Mouse (Mus musculus): Measurements from ENCODE around the gene Emp3.

Emp3 gene

DNA sequence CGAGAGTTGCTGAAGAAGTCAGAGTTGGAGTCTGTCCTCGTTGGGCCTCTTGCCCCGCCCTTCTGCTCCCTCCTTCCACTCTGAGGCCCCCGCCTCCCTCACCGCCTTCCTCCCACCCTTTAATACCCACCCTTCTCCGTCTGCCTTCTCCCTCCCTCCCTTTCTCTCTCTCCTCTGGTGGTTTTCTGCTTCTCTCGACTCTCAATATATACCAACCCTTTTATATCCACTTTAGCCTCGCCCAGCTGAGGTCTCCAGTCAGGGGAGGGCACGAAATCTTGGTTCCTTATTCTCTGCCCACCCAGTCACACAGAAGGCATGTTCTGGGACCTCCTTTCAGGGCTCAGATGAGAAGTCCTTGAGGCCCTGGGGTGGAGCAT, at the start of gene Emp3:
TSS of gene Emp3 (minus strand) at position 163 of the 380 bp plus-strand sequence.
- 47% methylated on average over 9 of the region's 9 CpGs for WGBS

DNA sequence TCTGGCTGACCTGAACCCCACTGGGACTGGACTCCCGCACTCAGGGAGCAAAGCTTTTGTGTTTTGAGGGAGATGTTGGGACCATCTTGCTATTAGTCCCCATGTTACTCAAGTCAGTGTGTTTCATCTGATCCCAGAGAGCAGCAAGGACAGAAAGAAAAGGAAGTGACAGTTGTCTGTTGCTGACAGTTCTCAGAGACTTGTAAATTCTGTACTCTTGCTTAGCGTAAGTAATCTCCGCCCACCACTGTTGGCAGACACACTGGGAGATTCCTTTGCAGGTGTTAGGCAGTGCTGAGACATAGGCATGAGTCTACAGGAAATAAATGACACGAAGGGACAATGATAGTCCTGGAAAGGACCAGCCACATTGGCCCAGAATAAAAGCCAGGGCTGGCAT, 35.4 kb upstream of the Emp3 start:
- whole genome bisulfite sequencing, result 46% methylated on average over 4 of the region's 4 CpGs

DNA sequence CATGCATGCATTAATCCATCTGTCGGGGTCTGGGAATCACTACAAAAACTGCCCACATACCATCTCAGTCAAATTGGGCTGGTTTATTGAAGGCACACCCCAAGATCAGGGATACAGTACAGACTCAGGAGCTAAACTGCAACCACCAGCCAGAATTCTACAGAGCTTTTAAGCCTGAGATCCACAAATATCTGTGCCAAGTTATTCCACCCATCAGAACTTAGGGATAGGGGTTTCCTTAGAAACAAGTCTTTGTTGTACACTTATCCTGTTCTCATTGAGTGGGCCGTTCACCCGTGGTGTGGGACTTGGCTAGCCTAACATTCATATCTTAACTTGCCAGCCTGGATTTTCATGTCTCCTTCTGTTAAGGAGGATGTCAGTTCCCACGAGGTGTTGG, 27.9 kb upstream of the Emp3 start:
- WGBS, result 42% methylated on average over 4 of the region's 4 CpGs

DNA sequence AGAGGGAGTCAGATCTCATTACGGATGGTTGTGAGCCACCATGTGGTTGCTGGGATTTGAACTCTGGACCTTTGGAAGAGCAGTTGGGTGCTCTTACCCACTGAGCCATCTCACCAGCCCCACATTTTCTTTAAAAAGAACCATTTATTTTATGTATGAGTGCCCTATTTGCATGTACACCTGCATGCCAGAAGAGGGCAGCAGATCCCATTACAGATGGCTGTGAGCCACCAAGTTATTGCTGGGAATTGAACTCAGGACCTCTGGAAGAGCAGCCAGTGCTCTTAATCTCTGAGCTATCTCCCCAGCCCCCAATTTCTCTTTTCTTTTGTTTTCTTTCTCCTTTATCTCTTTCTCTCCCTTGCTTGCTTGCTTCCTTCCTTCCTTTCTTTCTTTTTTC, 22.1 kb upstream of the Emp3 start:
- WGBS, result 58% methylated on average over 1 of the region's 1 CpGs

DNA sequence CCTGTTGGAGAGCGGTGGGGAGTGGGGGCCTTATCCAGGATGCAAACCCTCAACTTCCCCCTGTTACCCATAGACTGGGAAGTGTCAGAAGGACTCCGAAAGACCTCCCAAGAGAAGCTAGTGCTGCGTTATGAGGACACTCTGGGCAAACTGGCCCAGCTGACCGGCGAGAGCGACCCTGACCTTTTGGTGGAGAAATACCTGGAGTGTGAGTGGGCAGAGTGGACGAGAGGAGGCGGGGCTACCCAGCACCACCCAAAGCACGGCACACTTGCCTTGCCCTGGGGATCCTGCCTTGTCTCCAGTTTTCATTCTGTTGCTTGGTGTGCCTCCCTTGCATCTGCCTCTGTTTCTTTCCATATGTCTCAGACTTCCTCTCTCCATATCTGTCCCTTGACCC, 20.8 kb upstream of the Emp3 start:
- 92% methylated on average over 9 of the region's 9 CpGs for WGBS

DNA sequence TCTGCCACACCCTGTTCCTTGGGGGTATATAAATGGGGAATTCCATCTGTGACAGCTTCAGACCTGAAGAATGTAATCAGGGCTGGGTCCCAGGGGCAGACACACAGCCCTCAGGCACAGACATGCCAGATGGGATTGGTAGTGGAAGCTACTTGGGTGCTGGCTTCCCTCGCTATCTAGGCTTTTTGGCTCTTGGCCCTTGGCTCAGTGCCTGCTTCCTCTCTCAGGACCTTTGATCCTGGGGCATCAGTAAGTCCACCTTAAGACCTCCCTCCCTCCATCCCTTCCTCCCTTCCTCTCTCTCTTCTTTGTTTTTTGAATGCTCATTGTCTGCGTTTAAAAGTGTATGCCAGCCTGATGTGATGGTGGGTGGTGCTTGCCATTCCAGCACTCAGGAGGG, 18.6 kb upstream of the Emp3 start:
- WGBS, result 55% methylated on average over 2 of the region's 2 CpGs

DNA sequence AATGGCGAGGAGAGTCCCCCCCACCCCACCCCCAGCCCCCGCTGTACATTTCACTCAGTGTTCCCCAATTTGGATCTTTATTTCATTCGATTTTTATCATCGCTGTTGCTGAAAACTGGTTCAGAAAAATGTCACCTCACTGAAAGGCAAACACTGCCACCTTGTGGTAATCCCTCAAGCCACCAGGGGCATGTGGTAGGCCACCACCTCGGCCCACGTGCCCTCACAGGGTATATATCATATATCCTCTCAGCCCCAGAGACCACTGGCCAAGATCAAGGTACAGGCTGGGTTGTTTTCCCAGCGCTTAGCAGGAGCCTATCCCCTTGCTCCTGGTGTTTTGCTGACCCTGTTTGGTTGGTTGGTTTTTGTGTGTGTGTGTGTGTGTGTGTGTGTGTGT, 13.9 kb upstream of the Emp3 start:
- WGBS, result 15% methylated on average over 7 of the region's 7 CpGs

DNA sequence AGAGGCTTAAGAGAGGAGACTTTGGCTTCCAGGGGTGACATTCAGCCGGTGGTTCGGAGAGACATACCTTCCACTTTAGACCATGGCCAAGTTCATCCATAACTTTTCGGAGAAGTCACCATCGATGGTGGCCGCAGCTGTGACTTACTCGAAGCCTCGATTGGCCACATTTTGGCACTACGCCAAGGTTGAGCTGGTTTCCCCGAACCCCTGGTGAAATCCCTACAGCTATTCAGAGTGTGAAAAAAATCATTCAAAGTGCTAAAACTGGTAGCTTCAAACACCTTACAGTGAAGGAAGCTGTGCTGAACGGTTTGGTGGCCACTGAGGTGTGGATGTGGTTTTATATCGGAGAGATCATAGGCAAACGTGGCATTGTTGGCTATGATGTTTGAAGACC, 12.6 kb upstream of the Emp3 start:
- WGBS, result 88% methylated on average over 12 of the region's 12 CpGs

DNA sequence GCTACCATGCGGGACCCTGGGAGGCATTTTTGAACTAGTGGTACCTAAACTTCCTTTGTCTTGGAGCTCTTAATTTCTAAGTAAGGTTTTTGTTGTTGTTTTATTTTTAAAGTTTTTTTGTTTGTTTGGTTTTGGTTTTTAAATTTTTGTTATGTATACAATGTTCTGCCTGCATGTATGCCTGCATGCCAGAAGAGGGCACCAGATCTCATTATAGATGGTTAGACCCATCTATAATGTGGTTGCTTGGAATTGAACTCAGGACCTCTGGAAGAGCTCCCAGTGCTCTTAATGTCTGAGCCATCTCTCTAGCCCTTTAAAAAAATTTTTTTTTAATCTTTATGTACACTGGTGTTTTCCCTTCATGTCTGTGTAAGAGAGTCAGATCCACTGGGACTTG, 8.5 kb upstream of the Emp3 start:
- 100% methylated on average over 1 of the region's 1 CpGs for WGBS

DNA sequence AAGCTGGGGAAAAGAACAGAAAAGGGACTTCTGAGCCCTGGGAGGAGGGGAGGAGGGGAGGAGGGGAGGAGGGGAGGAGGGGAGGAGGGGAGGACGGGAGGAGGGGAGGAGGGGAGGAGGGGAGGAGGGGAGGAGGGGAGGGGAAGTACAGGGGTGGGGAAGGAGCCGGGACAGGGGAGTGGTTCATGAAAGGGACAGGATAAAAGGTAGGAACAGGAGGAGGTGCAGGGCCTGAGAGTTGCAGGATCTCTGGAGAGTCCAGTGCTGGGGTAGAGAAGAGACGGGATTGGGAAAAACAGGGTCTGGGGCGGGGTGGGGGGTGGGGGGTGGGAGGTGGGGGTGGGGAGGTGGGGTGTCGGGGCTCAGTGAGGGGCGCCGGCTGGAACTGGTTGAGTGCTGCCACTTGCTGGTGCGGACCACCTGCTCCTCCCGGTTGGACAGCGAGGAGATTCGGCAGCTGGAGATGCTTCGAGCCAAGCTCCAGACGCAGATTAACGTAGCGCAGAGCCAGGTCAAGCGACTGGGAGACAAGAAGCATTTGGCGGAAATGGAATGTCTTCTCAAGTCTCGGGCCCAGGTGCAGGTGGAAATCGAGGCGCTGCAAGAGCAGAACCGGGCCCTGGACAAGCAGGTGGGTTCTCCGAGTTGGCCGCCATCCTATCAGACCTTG, 7.6 kb upstream of the Emp3 start:
- WGBS, result 33% methylated on average over 19 of the region's 23 CpGs

DNA sequence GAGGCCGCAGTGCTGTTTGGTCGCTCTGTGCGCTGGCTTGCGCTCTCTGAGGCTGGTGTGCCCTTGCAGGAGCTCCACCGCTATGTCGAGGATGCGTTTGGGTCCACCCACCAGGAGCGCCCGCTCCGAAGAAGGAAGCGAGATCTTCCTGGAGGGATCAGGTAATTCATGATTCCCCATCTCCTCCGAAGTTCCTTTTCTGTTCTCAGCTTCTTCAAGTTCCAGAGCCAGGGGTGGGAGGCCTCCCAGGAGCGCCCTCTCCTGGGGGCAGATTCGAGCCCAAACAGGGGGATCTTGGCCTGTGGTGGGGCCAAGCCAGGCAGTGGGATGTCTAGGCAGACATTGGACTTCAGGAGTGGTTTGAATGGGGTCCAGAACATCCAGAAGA, 3.2 kb upstream of the Emp3 start:
- 38% methylated on average over 14 of the region's 14 CpGs for WGBS

DNA sequence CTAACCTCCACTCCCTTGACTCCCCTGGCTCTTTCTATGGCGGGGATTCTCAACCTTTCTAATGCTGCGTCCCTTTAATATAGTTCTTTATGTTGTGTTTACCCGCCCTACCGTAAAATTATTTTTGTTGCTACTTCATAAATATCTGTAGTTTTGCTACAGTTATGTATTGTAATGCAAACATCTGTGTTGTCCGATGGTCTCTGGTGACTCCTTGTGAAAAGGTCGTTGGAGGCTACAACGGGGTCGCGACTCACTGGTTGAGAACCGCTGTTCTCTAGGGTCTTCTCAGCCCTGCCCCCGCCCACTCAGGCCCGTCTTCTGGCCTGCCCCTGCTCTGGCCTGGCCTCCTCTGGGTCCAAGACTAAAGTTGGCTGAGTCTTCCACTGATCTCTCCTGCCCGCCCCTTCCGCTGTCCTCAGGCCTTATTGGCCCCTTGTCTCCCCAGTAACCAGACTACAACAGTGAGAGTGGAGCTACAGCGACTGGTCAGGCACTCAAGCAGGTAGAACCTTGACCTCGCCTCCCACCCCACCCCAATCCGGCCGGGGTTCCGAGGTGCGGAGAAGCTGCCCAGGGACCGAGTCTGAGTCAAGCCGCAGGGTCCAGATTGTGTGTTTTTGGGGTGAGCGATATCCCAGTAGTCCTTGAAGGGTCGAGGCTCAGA, 2.7 kb upstream of the Emp3 start, which contains the start of gene Ccdc114:
TSS of gene Ccdc114 (plus strand) at position 311 of the 667 bp plus-strand sequence.
- WGBS, result 12% methylated on average over 24 of the region's 24 CpGs

DNA sequence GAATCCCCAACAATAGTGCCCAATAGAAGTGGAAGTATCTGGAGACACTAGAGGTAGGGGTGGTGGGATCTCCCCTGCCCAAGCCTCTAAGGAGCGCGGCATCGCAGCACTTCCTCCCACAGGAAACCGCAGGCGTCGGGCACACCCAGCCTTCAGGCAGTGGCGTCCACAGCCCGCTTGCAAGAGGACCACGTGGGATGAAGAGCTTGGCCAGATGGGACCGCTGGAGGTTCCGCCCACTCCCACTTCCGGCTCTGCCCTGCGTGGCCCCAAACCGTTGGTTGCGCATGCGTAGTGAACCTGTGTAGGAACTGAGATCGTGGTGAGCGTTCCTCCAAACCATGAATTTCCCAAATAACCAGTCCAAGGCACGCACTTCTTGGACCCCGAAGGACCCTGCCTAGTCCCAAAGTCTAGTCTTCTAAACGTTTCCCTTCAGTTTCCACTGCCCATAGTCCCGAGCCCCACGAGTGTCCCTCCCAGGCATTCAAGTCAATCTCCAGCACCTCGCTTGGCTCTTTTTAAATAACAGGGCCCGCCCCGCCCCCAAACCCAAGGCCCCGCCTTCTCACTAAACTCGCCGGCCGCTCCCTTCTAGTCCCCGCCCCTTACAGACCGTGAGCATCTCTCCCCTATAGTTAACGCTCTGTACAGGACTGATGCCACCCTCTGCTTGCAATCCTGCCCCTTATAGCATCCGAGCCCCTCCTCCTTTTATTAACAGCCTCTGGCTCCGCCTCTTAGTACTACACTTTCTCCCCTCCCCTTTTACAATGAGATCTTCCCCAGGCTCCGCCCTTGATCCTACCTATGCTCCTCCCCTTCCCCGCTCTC, 1.9 kb upstream of the Emp3 start:
- under 1% methylated on average over 37 of the region's 37 CpGs for WGBS

DNA sequence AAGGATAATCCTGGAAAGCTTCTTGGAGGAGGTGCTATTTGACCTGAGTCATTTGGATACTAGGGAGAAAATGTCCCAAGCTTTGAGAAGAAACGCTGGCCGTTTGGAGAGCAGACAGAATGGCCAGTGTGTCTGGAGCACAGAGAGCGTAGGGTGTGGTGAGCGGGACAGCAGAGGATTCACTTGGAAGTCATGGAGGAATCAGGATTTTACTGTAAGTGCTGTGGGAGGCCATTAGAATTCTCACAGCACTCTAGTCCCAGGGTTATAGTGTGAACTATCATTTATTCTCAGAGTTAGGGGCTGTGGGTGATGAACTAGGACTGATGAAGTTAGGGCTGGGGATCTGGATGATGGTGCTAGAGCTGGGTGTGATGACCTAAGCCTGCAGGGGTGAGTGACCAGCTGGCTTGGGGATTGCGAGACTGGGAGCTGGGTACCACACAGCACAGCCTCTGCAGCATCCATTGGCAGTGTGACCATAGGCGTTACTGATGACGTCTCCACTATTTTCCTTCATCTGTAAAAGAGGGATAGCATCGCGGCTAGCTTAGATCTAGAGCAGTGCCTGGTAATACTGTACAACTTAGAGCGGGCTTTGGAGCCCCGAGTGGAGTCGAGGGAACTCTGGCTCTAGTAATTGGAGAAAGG, 871 bp upstream of the Emp3 start:
- 77% methylated on average over 12 of the region's 12 CpGs for WGBS

DNA sequence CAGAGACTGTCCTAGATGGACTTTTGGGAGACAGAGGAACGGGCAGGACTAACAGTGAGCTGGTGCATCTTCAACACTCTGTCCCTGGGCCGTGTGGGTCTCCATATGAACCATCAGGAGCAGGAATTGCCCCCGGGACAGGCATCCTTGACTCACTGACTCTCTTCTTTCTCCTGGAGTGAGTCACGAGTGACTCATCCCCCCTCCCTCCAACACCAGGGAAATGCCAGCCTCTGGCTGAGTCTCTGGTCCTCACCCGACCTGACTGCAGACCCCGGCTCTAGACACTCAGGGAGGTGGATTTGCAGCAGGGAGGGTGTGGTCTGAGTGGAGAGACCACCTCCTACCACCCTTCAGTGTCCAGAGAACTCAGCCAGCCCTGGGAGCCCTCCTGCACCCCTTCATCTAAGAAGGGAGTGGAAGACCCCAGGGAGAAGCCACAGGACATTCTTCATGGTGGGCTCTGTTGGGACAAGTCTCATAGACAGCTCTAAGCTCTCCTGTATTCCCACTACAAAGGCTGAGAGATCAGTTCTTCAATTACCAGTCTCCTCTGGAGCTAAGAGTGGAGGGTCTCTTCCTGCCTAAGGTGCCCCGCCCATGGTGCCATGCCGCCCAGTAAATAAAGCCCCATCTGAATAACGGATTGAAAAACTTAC, 492 bp downstream of the Emp3 start:
- WGBS, result 50% methylated on average over 9 of the region's 9 CpGs

DNA sequence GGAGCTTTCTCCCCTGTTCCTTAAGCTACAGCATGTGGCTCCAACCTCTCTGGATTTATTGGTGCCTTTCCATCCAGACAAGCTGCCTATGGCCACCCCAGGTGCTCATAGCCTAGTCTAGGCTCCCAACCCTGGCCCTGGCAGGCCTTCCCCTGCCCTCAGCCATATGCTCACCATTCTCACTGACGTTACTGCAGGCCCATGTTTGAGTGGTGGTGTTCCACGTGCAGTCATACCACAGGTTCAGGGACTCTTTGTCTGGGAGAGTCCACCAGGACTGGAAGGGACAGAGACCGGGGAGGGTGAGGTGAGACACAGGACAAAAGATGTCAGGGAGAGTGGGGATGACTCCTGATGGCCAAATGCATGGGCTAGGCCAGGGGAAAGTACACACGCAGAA, 1.4 kb downstream of the Emp3 start:
- 76% methylated on average over 4 of the region's 4 CpGs for WGBS

DNA sequence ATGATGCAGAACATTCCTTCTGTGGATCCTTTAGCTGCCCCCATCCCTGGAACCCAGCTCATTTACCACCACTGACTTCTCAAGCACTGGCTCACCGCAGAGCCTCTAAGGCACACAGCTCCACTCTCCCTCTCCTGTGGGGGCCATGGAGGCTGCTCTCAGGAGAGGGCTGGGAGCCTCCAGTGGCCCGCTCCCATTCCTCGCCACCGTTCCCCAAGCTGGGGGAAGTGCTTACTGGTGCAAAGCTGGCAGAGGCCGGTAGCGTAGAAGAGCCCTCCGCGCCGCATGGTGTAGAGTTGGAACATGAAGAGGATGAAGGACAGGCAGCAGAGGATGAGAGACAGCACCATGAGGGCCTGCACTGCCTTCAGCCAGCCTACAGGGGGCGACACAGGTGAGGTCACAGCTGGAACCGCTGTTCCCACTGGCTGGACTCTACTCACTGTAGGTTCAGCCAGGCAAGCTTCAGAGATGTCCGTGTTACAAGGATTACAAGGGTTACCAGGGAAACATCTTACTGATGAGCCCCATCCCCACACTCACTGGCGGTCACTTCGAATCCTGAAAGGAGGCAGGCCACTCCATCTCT, 2.0 kb downstream of the Emp3 start:
- whole genome bisulfite sequencing, result 75% methylated on average over 14 of the region's 14 CpGs

DNA sequence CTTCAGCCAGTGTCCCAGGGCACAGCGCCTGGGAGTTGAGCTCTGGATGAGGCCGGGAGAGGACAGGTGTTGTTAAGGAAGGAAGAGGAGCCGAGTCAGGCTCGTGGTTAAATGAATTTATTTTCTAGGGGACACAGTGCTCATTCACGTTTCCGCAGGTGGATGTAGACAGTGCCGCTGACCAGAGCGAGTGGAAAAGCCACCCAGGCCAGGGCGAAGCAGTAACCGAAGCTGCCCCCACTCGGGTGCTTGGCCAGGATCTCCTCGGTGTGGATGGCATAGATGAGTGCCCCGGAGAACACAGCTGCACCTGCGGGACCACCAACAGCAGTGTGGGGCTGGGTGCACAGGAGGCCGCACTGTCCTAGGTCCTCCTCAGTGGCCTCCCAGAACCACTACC, 3.3 kb downstream of the Emp3 start:
- WGBS, result 91% methylated on average over 15 of the region's 15 CpGs

DNA sequence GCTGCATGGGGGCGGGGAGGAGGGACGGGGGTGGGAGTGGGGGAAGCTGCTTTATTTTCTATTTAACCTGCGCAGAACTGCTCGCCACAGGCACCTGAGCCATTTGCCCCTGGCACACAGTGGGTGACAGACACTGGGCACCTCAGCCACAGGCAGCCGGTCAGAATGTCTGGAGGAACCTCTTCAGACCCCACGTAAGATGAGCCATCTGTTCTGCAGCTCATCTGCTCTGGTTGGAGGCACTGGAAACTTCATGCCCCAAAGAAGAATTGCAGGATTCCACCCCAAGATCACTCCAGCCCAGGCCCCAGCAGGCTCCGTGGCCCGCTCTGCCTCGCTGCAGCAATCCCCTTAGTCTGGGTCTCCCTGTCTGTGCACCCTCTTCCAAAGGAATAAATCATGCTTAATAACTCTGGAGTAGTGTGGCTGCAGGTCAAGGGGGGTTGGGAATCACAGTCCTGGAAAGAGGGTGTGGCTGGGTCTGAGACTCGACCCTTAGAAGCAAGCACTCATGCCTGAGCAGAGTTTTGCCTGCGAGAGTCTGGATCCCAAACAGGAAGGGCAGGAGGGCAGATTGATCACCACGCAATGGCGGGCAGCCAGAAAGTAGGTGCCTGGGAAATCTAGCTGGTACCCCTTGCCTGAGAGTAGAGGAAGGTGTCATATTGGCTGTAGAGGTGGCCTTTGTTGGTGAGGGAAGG, 4.0 kb downstream of the Emp3 start:
- 39% methylated on average over 13 of the region's 13 CpGs for WGBS

DNA sequence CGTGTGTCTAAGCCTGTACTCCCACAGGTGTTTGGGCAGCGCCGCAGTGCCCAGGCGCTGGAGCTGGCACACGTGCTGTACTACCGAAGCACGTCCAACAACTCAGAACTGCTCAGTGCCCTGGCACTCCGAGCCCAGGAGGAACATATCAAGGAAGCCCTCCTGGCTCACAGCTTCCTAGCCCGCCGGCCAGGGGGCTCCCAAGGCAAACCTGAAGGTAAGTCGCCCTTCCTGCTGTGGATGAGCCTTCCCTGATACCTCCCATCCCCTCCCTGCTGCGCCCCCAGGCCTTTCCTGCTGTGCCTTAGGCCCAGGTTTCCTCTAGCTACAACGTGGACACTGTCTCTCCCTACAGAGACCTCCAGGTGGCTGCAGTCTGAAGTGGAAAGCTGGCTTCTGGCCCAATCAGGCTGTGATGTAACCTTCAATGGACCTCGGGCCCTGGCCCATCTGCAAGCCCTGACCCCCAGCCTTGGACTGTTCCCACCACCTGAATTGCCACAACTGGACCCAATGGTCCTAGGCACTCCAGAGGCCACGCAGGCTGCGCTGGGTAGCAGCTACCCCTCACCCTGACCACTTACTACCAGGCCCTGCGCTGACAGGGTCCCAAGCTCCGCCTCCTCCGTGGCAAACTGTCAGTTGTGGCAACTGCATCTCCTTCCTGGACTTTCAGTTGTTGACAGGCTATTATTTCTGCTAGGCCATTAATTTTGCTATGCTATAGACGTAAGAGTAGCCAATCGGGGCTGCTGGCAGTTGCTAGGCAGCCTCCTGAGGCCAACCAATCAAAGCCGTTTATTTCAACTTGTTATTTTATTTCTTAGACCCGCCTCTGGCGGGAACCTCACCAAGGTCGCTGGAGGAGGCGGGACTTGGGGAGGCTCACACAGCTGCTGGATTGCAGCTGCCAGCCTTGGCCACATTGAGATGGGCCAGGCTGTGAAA, 4.9 kb downstream of the Emp3 start:
- WGBS, result 30% methylated on average over 26 of the region's 26 CpGs
